Mouse (Mus musculus) CD4-positive, CD25-positive, alpha-beta regulatory T cell (primary cell): Measurements from ENCODE around the gene Vmn2r33. TPM values are rescaled to one million over a fixed set of nuclear protein-coding genes. Genes with fewer than 3 reads are reported as not detected.

Experiments
- polyA plus RNA-seq: library from polyadenylated mRNA; unstranded; fragments of 100-300 nt; shearing (Covaris generic); gene quantifications from one replicate; pipeline ENCODE4 v1.2.1, GENCODE M21; 2017

Vmn2r33 gene
- polyA plus RNA-seq, result 0.07 TPM

GRCm38 (mm10) chr7:7566686-7567085, at the start of gene Vmn2r33:
Gene Vmn2r33 (minus strand): TSS chr7:7566786.

Other genes with a start within 250 kb of the Vmn2r33 start
- not detected for gene Vmn2r30, start 229.2 kb downstream of the Vmn2r33 start, polyA plus RNA-seq
- not detected for gene Gm45783, start 192.2 kb downstream of the Vmn2r33 start, polyA plus RNA-seq
- gene Vmn2r31, start 167.1 kb downstream of the Vmn2r33 start, polyA plus RNA-seq, result 0.11 TPM
- not detected for gene Vmn2r32, start 86.8 kb downstream of the Vmn2r33 start, polyA plus RNA-seq
- gene Vmn2r34, start 122.7 kb upstream of the Vmn2r33 start, polyA plus RNA-seq, result 0.07 TPM